Mouse (Mus musculus) intestine, postnatal 0 days (tissue): ENCODE results near the gene Slc7a7. TPM values are rescaled to one million over a fixed set of nuclear protein-coding genes. Genes with fewer than 3 reads are reported as not detected.

Experiments used
- ATAC-seq: fragments of 200-750 bp; cut with Nextera tagmentation; 2 replicates; pipeline ENCODE4 v1.8.0; 2017; ENCODE audit warnings: mild to moderate bottlenecking, moderate TSS enrichment, moderate library complexity
- H3K27ac ChIP-seq: fragments of 300-500 bp; sonication (generic); 2 replicates; pipeline ENCODE4 v1.5.1; 2014; ENCODE audit warnings: mild to moderate bottlenecking, low read depth, low read length, moderate library complexity
- H3K27me3 ChIP-seq: fragments of 300-500 bp; sonication (generic); replicated peaks from 2 replicates; pipeline ENCODE4 v1.6.1; 2014; ENCODE audit warnings: low read length, mixed read lengths; ENCODE audit not compliant: control insufficient read depth, insufficient read depth
- H3K36me3 ChIP-seq: fragments of 300-500 bp; sonication (generic); 2 replicates; pipeline ENCODE4 v1.6.1; 2014; ENCODE audit warnings: mild to moderate bottlenecking, moderate library complexity; ENCODE audit not compliant: control insufficient read depth, insufficient read depth
- H3K4me1 ChIP-seq: fragments of 300-500 bp; sonication (generic); replicated peaks from 2 replicates; pipeline ENCODE4 v1.6.1; 2014; ENCODE audit warnings: antibody characterized with exemption, low read length, mixed read lengths; ENCODE audit not compliant: control insufficient read depth, insufficient read depth
- H3K4me2 ChIP-seq: fragments of 300-500 bp; sonication (generic); replicated peaks from 2 replicates; pipeline ENCODE4 v1.6.1; 2014; ENCODE audit warnings: low read depth, mild to moderate bottlenecking, moderate library complexity
- H3K4me3 ChIP-seq: fragments of 300-500 bp; sonication (generic); 2 replicates; pipeline ENCODE4 v1.5.1; 2014; ENCODE audit warnings: low read depth, low read length
- H3K9ac ChIP-seq: fragments of 300-500 bp; sonication (generic); 2 replicates; pipeline ENCODE4 v1.6.1; 2014; ENCODE audit warnings: mild to moderate bottlenecking, low read depth, low read length
- H3K9me3 ChIP-seq: fragments of 300-500 bp; sonication (generic); 2 replicates; pipeline ENCODE4 v1.6.1; 2016; ENCODE audit warnings: mixed run types; ENCODE audit not compliant: control insufficient read depth
- CTCF ChIP-seq: sonication (generic); IDR thresholded peaks from 2 replicates; pipeline ENCODE4 v1.5.1; 2016; ENCODE audit warnings: low read depth, mild to moderate bottlenecking, control low read depth, antibody characterized with exemption, moderate library complexity
- WGBS: fragments of 180-500 bp; shearing (Covaris S2); extraction: QIAGEN DNeasy Blood & Tissue Kit; methylation state at CpG from one replicate; pipeline ENCODE4 v1.1.7; 2014; 5-methylcytosine and 5-hydroxymethylcytosine counted together
- polyA plus RNA-seq: library from polyadenylated mRNA; unstranded; fragments of >200 nt; fragmentation: Nextera tagmentation; extraction: Ambion mirVana; gene quantifications from 2 replicates; pipeline ENCODE4 v1.2.1, GENCODE M21; 2015

Gene Slc7a7
- polyA plus RNA-seq, 1 experiment from 2014 or later, result 188 TPM

GRCm38 (mm10) chr14:54441365-54441764, 23.8 kb upstream of the Slc7a7 start:
- H3K27ac ChIP-seq, result no peak overlapping the region
- no peak overlapping the region for H3K9ac ChIP-seq
- H3K4me3 ChIP-seq, result no peak overlapping the region
- no peak for TF ChIP-seq CTCF
- no peak for ATAC-seq
- no peaks in the 10 kb centered on the region for H3K9me3 ChIP-seq
- H3K4me2 ChIP-seq, result no peak overlapping the region
- WGBS, result 79% methylated on average over 4 of the region's 4 CpGs
- H3K4me1 ChIP-seq, result no peaks in the 10 kb centered on the region
- H3K36me3 ChIP-seq, result peaks cover 42% of the 10 kb centered on the region
- H3K27me3 ChIP-seq, result no peaks in the 10 kb centered on the region

GRCm38 (mm10) chr14:54440538-54440937, 23.0 kb upstream of the Slc7a7 start:
- Histone ChIP-seq H3K36me3 (peaks cover 50% of the 10 kb centered on the region), H3K4me1 (no peaks in the 10 kb centered on the region), H3K4me2 (no peak overlapping the region), H3K4me3 (no peak overlapping the region), H3K27ac (no peak overlapping the region), H3K27me3 (no peaks in the 10 kb centered on the region), H3K9me3 (no peaks in the 10 kb centered on the region), H3K9ac (no peak overlapping the region)
- no peak for ATAC-seq
- WGBS, result 92% methylated on average over 11 of the region's 14 CpGs
- no peak for TF ChIP-seq CTCF

- Histone ChIP-seq H3K4me1 (0 out of 2 replicates have a peak, but pooled peaks cover 2% of the 10 kb centered on the region), H3K9ac (no peak overlapping the region), H3K4me3 (no peak overlapping the region), H3K4me2 (no peak overlapping the region), H3K36me3 (peaks cover 50% of the 10 kb centered on the region), H3K27me3 (no peaks in the 10 kb centered on the region), H3K9me3 (no peaks in the 10 kb centered on the region), H3K27ac (no peak overlapping the region)
- no peak for ATAC-seq
- WGBS, result 67% methylated on average over 7 of the region's 7 CpGs
- TF ChIP-seq CTCF, result no peak
These were observed 22.0 kb upstream of the Slc7a7 start for GRCm38 (mm10) chr14:54439610-54440009.

GRCm38 (mm10) chr14:54439155-54439554, 21.6 kb upstream of the Slc7a7 start:
- Histone ChIP-seq H3K4me3 (no peak overlapping the region), H3K27me3 (no peaks in the 10 kb centered on the region), H3K27ac (no peak overlapping the region), H3K4me1 (peaks cover 2% of the 10 kb centered on the region; the same call in 1 of the 2 replicates), H3K9me3 (no peaks in the 10 kb centered on the region), H3K36me3 (peaks cover 50% of the 10 kb centered on the region), H3K9ac (no peak overlapping the region), H3K4me2 (no peak overlapping the region)
- no peak for TF ChIP-seq CTCF
- no peak for ATAC-seq
- WGBS, result 88% methylated on average over 12 of the region's 12 CpGs

GRCm38 (mm10) chr14:54435194-54435918, 17.8 kb upstream of the Slc7a7 start:
- 79% methylated on average over 11 of the region's 11 CpGs for WGBS
- no peaks in the 10 kb centered on the region for H3K27me3 ChIP-seq
- no peaks in the 10 kb centered on the region for H3K9me3 ChIP-seq

GRCm38 (mm10) chr14:54433941-54434531, 16.5 kb upstream of the Slc7a7 start:
- Histone ChIP-seq H3K4me1 (peaks cover 6% of the 10 kb centered on the region), H3K9me3 (no peaks in the 10 kb centered on the region), H3K4me3 (peak overlapping the region; percentile 85), H3K4me2 (peak overlapping the region; percentile 94), H3K27ac (peak overlapping the region; percentile 92), H3K36me3 (peaks cover 27% of the 10 kb centered on the region), H3K27me3 (no peaks in the 10 kb centered on the region), H3K9ac (no peak overlapping the region)
- ATAC-seq, result peak; percentile 51
- WGBS, result 39% methylated on average over 12 of the region's 12 CpGs
- TF ChIP-seq CTCF, result no peak

More at GRCm38 (mm10) chr14:54435194-54435918, 17.8 kb upstream of the Slc7a7 start:
- ATAC-seq, result no peak
- H3K4me1 ChIP-seq, result peaks cover 6% of the 10 kb centered on the region
- no peak for TF ChIP-seq CTCF
- peaks cover 36% of the 10 kb centered on the region for H3K36me3 ChIP-seq
- no peak overlapping the region for H3K9ac ChIP-seq
- H3K4me3 ChIP-seq, result no peak overlapping the region
- no peak overlapping the region for H3K4me2 ChIP-seq
- H3K27ac ChIP-seq, result 0 out of 2 replicates have a peak overlapping the region, but pooled peaks have one; percentile 21
